Mouse (Mus musculus) embryonic facial prominence, embryonic 13.5 days (tissue): ENCODE measurements around the gene Tcte1. TPM values are rescaled to one million over a fixed set of nuclear protein-coding genes. Genes with fewer than 3 reads are reported as not detected.

Experiments
- ATAC-seq: fragments of 200-750 bp; cut with Nextera tagmentation; 2 replicates; pipeline ENCODE4 v1.8.0; 2017; ENCODE audit warnings: low read depth; ENCODE audit not compliant: insufficient number of reproducible peaks, insufficient read depth, low FRiP score, low TSS enrichment
- H3K27ac ChIP-seq: fragments of 300-500 bp; sonication (generic); 2 replicates; pipeline ENCODE4 v1.5.1; 2015; ENCODE audit warnings: moderate library complexity, mild to moderate bottlenecking, inconsistent platforms
- H3K27me3 ChIP-seq: fragments of 300-500 bp; sonication (generic); 2 replicates; pipeline ENCODE4 v1.6.1; 2015; ENCODE audit warnings: mild to moderate bottlenecking, inconsistent platforms
- H3K36me3 ChIP-seq: fragments of 300-500 bp; sonication (generic); 2 replicates; pipeline ENCODE4 v1.6.1; 2015; ENCODE audit warnings: mild to moderate bottlenecking, inconsistent platforms
- H3K4me1 ChIP-seq: fragments of 300-500 bp; sonication (generic); 2 replicates; pipeline ENCODE4 v1.6.1; 2015; ENCODE audit warnings: inconsistent platforms
- H3K4me2 ChIP-seq: fragments of 300-500 bp; sonication (generic); 2 replicates; pipeline ENCODE4 v1.6.1; 2015; ENCODE audit warnings: moderate library complexity, mild to moderate bottlenecking, inconsistent platforms
- H3K4me3 ChIP-seq: fragments of 300-500 bp; sonication (generic); 2 replicates; pipeline ENCODE4 v1.5.1; 2015; ENCODE audit warnings: mild to moderate bottlenecking, inconsistent platforms
- H3K9ac ChIP-seq: fragments of 300-500 bp; sonication (generic); 2 replicates; pipeline ENCODE4 v1.6.1; 2015; ENCODE audit warnings: mild to moderate bottlenecking, inconsistent platforms
- H3K9me3 ChIP-seq: fragments of 300-500 bp; sonication (generic); 2 replicates; pipeline ENCODE4 v1.6.1; 2016; ENCODE audit warnings: inconsistent platforms
- WGBS: fragments of 180-500 bp; shearing (Covaris S2); methylation state at CpG from one replicate; pipeline ENCODE4 v1.1.7; 2015; ENCODE audit warnings: mixed read lengths; 5-methylcytosine and 5-hydroxymethylcytosine counted together
- polyA plus RNA-seq: library from polyadenylated mRNA; unstranded; fragments of >200 nt; fragmentation: Nextera tagmentation; extraction: Ambion mirVana; gene quantifications from 2 replicates; pipeline ENCODE4 v1.2.1, GENCODE M21; 2015

Tcte1 gene
- polyA plus RNA-seq, 1 experiment from 2014 or later = 1.0 TPM

DNA sequence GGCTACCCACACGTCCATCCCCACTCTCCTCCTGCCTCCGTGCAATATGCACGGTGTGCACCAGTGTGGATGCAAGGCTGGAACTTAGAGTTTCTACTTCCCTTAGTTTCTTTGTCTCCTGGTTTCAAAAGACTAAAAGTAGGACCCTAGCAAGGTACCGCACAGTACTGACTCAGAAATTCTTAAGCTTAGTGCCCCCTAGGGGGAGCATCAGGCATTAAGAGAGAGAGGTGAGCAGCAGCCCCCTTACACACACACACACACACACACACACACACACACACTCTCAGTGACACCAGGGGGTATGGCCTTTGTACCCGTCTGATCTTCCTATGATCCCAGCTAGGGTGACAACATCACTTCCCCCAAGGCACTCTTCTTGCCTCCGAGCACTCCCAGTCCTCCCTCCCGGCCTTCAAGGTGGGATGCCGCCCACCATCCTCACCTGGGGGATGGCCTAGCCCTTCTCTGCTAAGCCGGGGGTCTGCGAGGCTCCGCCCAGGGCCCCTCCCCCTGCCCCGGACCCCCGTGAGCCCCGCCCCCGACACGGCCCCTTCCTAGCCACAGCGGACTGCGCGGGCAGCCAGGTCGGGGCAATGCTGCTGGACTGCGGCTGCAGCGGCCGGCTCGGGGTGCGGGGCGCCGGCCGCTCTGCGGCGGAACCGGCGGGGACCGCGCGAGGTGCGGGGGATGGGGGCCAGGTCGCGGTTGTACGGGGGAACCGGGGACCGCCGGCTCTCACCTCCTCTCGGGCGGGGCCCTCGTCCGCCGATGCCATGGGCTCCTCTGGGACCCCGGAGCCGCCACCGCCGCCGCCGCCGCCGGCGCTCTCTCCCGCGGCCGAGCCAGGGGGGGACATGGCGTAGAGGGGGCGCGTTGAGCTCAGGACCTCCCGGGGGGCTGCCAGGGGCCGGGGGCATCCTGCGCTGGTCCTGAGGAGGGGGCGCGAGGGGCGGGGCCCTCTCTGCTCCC, 25.6 kb downstream of the Tcte1 start:
- H3K27ac ChIP-seq = peak overlapping the region; percentile 69
- H3K4me1 ChIP-seq = peaks cover 46% of the 10 kb centered on the region
- H3K9me3 ChIP-seq = no peaks in the 10 kb centered on the region
- 3% methylated on average over 48 of the region's 68 CpGs for whole genome bisulfite sequencing
- H3K9ac ChIP-seq = peak overlapping the region; percentile 85
- H3K36me3 ChIP-seq = peaks cover 24% of the 10 kb centered on the region
- H3K27me3 ChIP-seq = peaks cover 53% of the 10 kb centered on the region
- H3K4me2 ChIP-seq = peak overlapping the region; percentile 85
- peak; percentile 54; the same call in 1 of the 2 replicates for ATAC-seq
- peak overlapping the region; percentile 71 for H3K4me3 ChIP-seq

DNA sequence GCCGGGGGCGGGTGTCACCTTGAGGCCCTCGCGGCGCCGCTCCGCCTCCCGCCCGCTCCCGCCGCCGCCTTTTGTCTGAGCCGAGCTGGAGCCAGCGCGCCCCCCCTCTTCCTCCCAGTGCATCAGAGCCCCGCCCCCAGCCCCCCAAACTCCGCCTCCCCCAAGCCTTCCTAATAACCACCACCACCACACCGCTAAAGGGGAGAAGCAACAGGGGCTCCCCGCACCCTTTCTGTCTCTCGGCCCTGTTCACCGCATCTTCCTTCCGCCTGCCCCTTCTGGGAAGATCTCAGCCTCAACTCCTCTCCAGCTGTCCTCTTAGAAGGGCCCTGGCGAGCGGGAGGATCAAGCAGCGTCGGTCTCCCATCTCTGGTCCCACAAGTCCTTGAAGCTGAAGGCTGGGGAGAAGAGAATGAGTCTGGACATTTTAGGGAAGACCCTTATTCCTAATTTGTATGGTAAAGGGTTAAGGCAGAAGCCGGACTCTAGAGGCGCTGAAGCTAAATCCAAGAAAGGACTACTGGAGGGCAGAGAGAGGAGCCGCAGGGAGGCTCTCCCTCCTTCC, 26.5 kb downstream of the Tcte1 start, which contains the start of gene Tmem151b:
TSS of gene Tmem151b (minus strand) at position 61 of the 565 bp plus-strand sequence.
- Histone ChIP-seq H3K4me2 (peak within 1 kb of the TSS; percentile 85), H3K36me3 (peaks cover 17% of the 10 kb centered on the region), H3K4me3 (peak within 1 kb of the TSS; percentile 71), H3K27ac (peak within 1 kb of the TSS; percentile 69), H3K4me1 (peaks cover 39% of the 10 kb centered on the region), H3K27me3 (peaks cover 50% of the 10 kb centered on the region), H3K9me3 (no peaks in the 10 kb centered on the region), H3K9ac (peak within 1 kb of the TSS; percentile 85)
- WGBS = under 1% methylated on average over 19 of the region's 29 CpGs
- no peak for ATAC-seq

DNA sequence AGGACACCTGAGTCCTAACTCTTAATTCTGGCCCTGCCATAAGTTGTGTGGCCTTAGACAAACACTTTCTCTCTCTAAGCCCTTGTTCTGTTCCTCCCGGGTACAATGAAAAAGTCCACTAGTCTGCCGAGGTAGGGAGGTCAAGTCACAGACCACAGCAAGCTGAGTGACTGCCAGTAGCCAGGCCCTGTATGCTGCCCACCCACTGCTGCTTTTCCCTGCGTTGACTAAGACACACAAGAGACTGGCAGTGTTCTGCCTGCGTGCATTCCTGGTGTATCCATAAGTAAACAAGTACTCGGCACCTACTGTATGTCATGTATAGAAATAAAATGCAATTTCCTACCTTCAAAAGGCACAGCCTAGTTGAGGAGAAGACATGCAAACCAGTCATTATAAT, 27.0 kb downstream of the Tcte1 start:
- Histone ChIP-seq H3K4me1 (peaks cover 39% of the 10 kb centered on the region), H3K27me3 (peaks cover 46% of the 10 kb centered on the region), H3K4me2 (peak overlapping the region; percentile 85), H3K9ac (no peak overlapping the region), H3K4me3 (peak overlapping the region; percentile 71; the same call in 1 of the 2 replicates), H3K27ac (no peak overlapping the region), H3K9me3 (no peaks in the 10 kb centered on the region), H3K36me3 (peaks cover 12% of the 10 kb centered on the region)
- 27% methylated on average over 5 of the region's 5 CpGs for WGBS
- no peak for ATAC-seq

DNA sequence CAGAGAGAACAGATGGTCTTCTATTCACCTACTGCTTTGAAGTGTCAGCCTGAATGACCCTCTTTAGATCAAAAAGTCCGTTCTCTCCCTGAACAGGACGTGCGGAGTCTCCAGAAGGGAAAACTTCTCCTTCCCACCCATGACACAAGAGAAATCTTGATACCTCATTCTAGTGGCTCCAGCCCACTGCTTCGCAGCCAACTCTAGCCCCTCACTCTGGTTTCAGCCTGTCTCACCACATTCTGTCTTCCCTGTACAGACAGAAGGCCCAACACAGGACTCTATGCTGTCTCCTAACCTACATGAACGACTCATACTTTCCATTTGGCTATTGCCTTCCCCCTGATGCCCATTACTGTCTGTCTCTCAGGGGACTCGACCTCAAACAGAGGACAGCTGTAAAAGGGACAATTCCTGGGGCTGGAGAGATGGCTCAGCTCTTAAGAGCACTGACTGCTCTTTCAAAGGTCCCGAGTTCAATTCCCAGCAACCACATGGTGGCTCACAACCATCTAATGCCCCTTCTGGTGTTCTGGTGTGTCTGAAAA, 28.1 kb downstream of the Tcte1 start:
- Histone ChIP-seq H3K4me3 (no peak overlapping the region), H3K9ac (no peak overlapping the region), H3K4me1 (peaks cover 36% of the 10 kb centered on the region), H3K4me2 (no peak overlapping the region), H3K27ac (no peak overlapping the region), H3K27me3 (peaks cover 42% of the 10 kb centered on the region), H3K9me3 (no peaks in the 10 kb centered on the region), H3K36me3 (peaks cover 6% of the 10 kb centered on the region; the same call in 1 of the 2 replicates)
- ATAC-seq = no peak
- WGBS = 49% methylated on average over 7 of the region's 7 CpGs

DNA sequence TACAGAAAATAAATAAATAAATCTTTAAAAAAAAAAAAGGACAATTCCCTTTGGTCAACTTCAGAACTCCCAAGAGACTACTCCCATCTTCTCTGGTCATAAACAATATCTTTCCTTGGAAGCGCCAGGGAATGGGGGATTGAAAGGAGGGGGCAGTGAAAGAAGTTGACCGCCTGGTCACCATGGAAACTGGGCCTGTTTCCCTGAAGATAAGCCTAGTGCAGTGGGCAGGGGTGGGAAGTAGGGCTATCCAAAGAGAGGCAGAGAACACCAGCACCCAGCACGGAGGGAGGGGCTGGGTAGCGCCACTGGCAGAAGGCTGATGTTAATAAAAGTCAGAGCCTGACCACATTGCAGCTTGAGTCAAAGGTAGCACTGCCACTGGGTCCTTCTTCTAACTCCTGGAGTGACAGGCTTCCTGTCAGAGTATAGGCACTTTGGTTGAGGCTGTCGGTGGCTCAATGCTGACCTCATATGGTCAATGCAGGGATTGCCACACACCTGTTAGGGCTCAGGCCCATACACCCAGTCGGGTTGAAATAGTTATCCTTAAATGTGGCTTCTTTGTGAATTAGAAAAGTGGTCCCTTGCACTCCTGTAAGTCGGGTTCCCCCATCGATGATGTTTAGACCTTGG, 28.7 kb downstream of the Tcte1 start:
- no peak overlapping the region for H3K9ac ChIP-seq
- H3K4me3 ChIP-seq = no peak overlapping the region
- H3K36me3 ChIP-seq = no peaks in the 10 kb centered on the region; the same call in 1 of the 2 replicates
- H3K27me3 ChIP-seq = peaks cover 42% of the 10 kb centered on the region
- WGBS = 6% methylated on average over 8 of the region's 8 CpGs
- H3K9me3 ChIP-seq = no peaks in the 10 kb centered on the region
- H3K4me1 ChIP-seq = peaks cover 42% of the 10 kb centered on the region
- ATAC-seq = no peak
- no peak overlapping the region for H3K27ac ChIP-seq
- H3K4me2 ChIP-seq = no peak overlapping the region

DNA sequence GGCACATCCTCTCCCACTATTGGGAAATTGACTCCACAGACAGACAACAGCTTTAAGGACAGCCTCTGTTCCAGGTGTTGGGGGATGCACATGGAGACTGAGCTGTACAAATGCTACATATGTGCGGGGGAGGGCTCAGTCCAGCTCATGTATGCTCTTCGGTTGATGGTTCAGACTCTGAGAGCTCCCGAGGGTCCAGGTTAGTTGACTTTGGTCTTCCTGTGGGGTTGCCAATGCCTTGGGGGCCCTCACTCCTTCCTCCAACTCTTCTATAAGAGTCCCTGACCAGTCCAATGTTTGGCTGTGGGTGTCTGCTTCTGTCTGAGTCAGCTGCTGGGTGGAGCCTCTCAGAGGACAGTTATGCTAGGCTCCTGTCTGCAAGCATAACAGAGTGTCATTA, 29.8 kb downstream of the Tcte1 start:
- Histone ChIP-seq H3K36me3 (no peaks in the 10 kb centered on the region), H3K4me3 (no peak overlapping the region), H3K27me3 (peaks cover 35% of the 10 kb centered on the region), H3K4me2 (no peak overlapping the region), H3K27ac (no peak overlapping the region), H3K9ac (no peak overlapping the region), H3K4me1 (peaks cover 50% of the 10 kb centered on the region), H3K9me3 (no peaks in the 10 kb centered on the region)
- WGBS = 72% methylated on average over 3 of the region's 3 CpGs
- no peak for ATAC-seq

DNA sequence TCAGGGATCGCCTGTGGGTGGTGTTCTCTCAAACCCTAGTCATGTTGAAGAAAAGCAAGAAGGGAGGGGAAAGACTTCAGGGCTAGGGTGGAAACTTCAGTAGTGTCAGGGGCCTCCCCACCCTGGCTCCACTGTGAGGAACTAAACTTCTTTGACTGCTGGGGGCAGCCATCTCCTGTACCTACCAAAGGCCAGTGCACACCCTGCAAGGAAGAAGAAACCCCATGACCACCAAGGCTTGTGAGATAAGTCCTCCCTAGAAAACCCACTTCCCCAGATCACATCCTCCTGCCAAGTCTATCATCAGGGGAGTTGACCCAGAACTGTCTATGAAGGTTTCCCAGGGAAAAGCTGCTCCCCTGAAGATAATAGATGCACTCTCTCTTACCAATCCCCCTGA, 31.2 kb downstream of the Tcte1 start:
- Histone ChIP-seq H3K4me3 (no peak overlapping the region), H3K4me1 (peaks cover 43% of the 10 kb centered on the region)
- ATAC-seq = no peak

DNA sequence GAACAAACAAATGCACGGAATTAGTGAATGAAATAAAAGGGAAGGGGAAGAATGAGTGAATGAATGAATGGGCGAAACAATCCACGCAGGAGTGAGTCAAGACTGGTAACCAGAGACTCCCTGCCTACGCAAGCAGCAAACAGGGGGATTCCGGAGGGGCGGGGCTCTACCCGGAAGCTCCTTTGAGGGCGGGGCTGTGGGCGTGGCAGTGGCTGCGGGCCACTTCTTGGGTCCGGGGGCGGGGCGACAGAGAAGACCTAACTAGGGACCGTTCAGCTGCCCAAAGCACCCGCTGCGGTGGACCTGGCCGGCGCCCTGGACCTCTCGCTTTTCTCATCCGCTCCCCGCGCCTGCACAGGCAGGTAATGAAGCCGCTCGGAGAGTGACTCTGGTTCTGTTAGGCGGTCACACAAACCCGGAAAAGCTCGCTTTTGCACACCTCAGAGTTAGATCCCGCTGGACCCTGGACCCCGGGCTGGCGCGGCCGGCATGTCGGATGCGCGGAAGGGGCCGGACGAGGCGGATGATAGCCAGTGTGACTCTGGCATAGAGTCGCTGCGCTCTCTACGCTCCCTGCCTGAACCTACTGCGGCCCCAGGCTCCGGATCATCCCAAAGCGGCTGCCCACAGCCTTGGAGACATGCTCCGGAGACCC, 32.3 kb downstream of the Tcte1 start, which contains the start of gene Nfkbie:
TSS of gene Nfkbie (plus strand) at position 252 of the 655 bp plus-strand sequence.
- peak within 1 kb of the TSS; percentile 82 for H3K9ac ChIP-seq
- peak within 1 kb of the TSS; percentile 97 for H3K4me2 ChIP-seq
- ATAC-seq = peak; percentile 63
- peaks cover 27% of the 10 kb centered on the region for H3K27me3 ChIP-seq
- peaks cover 34% of the 10 kb centered on the region for H3K4me1 ChIP-seq
- no peak within 1 kb of the TSS; the same call in 1 of the 2 replicates for H3K27ac ChIP-seq
- WGBS = under 1% methylated on average over 45 of the region's 45 CpGs
- H3K4me3 ChIP-seq = peak within 1 kb of the TSS; percentile 68
- H3K36me3 ChIP-seq = peaks cover 3% of the 10 kb centered on the region; the same call in 1 of the 2 replicates
- no peaks in the 10 kb centered on the region for H3K9me3 ChIP-seq

More for the DNA sequence above, 31.2 kb downstream of the Tcte1 start:
- Histone ChIP-seq H3K9ac (no peak overlapping the region), H3K36me3 (no peaks in the 10 kb centered on the region), H3K9me3 (no peaks in the 10 kb centered on the region), H3K27ac (no peak overlapping the region), H3K4me2 (no peak overlapping the region), H3K27me3 (peaks cover 28% of the 10 kb centered on the region)
- WGBS = 44% methylated on average over 1 of the region's 1 CpGs

DNA sequence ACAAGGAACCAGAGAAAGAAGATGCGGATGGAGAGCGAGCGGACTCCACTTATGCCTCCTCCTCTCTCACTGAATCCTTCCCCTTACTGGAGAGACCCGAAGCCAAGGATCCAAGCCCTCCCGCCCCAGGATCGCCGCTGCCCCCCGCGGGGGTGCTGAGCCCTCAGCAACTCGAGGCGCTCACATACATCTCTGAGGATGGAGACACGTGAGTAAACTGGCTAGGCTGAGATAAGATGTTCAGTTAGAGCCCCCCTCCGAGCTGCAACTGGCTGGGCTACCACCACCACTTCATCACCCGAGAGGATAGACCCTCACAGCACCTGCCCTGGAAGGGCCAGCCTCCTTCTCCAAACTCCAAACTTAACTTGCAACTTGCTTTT, 32.9 kb downstream of the Tcte1 start:
- Histone ChIP-seq H3K4me3 (peak overlapping the region; percentile 68), H3K9ac (peak overlapping the region; percentile 82), H3K27ac (no peak overlapping the region), H3K27me3 (peaks cover 25% of the 10 kb centered on the region), H3K36me3 (peaks cover 3% of the 10 kb centered on the region; the same call in 1 of the 2 replicates), H3K9me3 (no peaks in the 10 kb centered on the region), H3K4me2 (peak overlapping the region; percentile 97), H3K4me1 (peaks cover 34% of the 10 kb centered on the region)
- ATAC-seq = no peak
- WGBS = 4% methylated on average over 14 of the region's 14 CpGs

DNA sequence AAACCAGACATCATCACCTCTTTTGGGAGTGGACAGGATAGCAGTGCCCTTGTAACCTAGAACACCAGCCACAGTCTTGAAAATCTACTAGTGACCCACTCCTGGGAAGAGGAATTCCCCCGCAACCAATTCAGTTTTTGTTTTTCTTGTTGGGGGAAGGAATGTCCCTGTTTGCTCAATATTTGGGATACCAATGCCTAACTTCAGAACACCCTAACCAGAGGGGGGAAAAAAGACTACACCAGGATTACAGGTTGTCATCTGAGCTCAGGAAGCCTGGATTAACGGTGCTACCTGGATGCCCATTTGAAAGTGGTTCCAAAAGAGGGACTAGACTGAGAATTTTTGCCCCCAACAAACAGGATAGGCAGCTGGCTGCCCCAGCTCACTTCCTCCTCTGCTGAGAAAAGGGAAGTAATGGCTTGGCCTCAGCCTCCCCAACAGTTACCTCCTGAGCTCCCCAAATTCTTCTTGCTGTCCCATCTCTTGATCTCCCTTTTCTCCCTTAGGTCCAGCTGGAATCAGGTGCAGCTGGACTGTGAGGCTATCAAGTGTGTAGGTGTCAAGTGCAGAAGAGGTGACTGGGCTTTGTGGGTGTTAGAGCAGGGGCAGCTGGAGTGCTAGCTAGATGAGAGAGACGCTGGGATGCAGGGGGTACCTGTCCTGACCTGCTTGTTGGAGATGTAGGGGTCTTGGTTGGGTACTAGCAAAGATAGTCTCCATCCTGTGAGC, 33.4 kb downstream of the Tcte1 start:
- Histone ChIP-seq H3K36me3 (peaks cover 3% of the 10 kb centered on the region; the same call in 1 of the 2 replicates), H3K27me3 (peaks cover 25% of the 10 kb centered on the region), H3K4me3 (peak overlapping the region; percentile 68), H3K9ac (peak overlapping the region; percentile 82), H3K4me1 (peaks cover 34% of the 10 kb centered on the region), H3K4me2 (peak overlapping the region; percentile 97), H3K9me3 (no peaks in the 10 kb centered on the region), H3K27ac (no peak overlapping the region)
- 64% methylated on average over 3 of the region's 3 CpGs for WGBS
- no peak for ATAC-seq
